Mouse (Mus musculus) gastrocnemius, adult 8-10 months (tissue): ENCODE data around the gene Olfr1465. TPM values are rescaled to one million over a fixed set of nuclear protein-coding genes. Genes with fewer than 3 reads are reported as not detected.

Source experiments
- DNase-seq, 2 experiments: peaks; one replicate each; pipeline ENCODE4 v3.0.0; 2022; ENCODE audit warnings: low spot score in 2 of 2
- total RNA-seq, 4 experiments: library from RNA; stranded (reverse); gene quantifications; 2 replicates each; pipeline ENCODE4 v1.2.4; 2022

The Olfr1465 gene
- not detected for total RNA-seq

DNA sequence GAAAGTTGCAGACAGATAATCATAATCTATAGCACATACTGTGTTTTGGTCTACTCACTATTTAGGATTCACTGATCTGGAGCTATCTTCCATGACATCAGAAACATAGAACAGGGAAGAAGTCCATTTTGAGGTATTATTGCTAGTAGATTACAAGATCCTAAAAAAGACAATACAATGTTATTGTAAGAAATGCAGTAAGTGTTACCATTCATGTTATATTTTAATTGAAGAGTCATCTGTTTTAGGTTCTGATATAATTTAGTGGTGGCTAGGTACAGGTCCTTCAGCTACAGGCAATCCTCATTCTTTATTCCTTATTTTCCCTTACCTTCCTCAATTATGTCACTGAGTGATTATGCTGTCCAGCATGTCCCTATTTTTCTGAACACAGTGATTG, at the start of gene Olfr1465:
Olfr1465 (minus strand) TSS at position 101 of the 400 bp plus-strand sequence.
- DNase-seq: no peak

DNA sequence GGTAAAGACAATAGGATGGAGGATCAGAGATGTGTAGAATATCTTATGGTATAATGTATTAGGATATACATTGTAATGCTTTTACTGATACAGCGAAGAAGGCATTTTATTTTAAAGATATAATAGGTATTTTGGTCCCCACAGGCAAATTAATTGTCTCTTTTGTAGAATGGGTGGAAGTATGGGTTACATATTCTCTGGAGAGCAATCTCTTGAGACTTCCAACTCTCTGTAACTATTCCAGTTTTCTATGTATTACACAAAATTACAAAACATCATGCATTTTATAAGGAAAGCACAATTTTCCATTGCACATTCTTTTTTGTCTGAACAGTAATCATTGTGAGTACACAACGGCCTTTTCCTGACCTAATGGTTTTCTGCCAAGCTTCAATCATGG, 46.6 kb upstream of the Olfr1465 start, which contains the start of gene Olfr1467:
Olfr1467 (plus strand) TSS at position 301 of the 400 bp plus-strand sequence.
- no peak for DNase-seq

DNA sequence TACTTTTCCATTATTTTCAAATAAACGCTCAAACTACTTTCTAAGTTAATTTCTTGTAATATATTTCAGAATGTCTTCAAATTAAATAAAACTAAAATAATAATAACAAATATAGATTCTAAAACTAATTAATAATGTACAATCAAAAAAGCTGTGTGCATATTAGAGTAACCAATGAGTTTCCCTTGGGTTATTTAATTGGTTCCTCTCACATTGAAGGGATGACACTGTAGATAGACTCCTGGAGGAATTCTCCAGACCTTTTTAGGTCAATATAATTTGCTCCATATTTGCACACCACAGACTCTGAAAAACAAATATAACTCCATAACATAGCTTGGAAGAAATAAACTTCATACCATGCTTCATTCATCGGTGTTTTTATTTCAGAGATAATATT, 23.2 kb upstream of the Olfr1465 start, which contains the start of gene Olfr1466:
Olfr1466 (plus strand) TSS at position 301 of the 400 bp plus-strand sequence.
- no peak for DNase-seq

Other genes starting within 250 kb of the Olfr1465 start
- not detected for gene Olfr1457, start 217.7 kb downstream of the Olfr1465 start, total RNA-seq
- gene Olfr1458, start 208.8 kb downstream of the Olfr1465 start, total RNA-seq: not detected
- gene Olfr1459, start 166.0 kb downstream of the Olfr1465 start, total RNA-seq: not detected
- gene Olfr1461, start 152.5 kb downstream of the Olfr1465 start, total RNA-seq: not detected
- gene Olfr1462, start 129.8 kb downstream of the Olfr1465 start, total RNA-seq: not detected
- not detected for gene Olfr1463, start 84.2 kb downstream of the Olfr1465 start, total RNA-seq
- not detected for gene Olfr1466, start 23.3 kb upstream of the Olfr1465 start, total RNA-seq
- gene Olfr1467, start 46.7 kb upstream of the Olfr1465 start, total RNA-seq: not detected
- gene Olfr1469, start 92.3 kb upstream of the Olfr1465 start, total RNA-seq: not detected
- not detected for gene Olfr1471, start 127.9 kb upstream of the Olfr1465 start, total RNA-seq
- gene Olfr1472, start 140.5 kb upstream of the Olfr1465 start, total RNA-seq: not detected
- gene Olfr1474, start 154.0 kb upstream of the Olfr1465 start, total RNA-seq: not detected
- gene Olfr1475, start 164.7 kb upstream of the Olfr1465 start, total RNA-seq: not detected
- gene Olfr1477, start 185.0 kb upstream of the Olfr1465 start, total RNA-seq: not detected
- gene Olfr1480, start 212.4 kb upstream of the Olfr1465 start, total RNA-seq: not detected